Mouse (Mus musculus) urinary bladder, postnatal 25 days (tissue): Measurements from ENCODE around the gene Igf2bp3.

Experiments
- DNase-seq: peaks from one replicate; pipeline ENCODE4 v3.0.0; 2022; ENCODE audit warnings: low spot score

The Igf2bp3 gene

GRCm38 (mm10) chr6:49173674-49174073, 41.1 kb downstream of the Igf2bp3 start:
- DNase-seq, result no peak

- no peak for DNase-seq
Measured at GRCm38 (mm10) chr6:49173265-49173664, 41.5 kb downstream of the Igf2bp3 start.

DNA sequence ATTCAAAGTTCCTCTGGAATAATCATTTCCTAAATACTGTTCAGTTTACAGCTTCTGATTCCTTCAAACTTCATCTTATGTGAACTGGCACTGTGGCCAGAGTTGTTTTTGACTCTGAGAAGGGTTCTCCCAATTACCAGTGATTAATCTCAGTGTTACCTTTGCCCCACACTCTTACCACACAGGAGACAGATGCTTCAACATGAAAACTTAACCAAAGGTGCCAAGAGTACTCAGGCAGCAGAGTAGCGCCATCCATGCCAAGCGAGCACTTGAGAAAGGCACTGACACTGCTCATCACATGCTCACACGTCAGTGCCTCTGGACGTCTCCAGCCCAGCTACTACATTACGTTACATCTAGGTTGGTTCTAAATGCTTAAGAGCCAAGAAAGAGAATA, 43.5 kb downstream of the Igf2bp3 start:
- no peak for DNase-seq

GRCm38 (mm10) chr6:49168648-49169047, 46.1 kb downstream of the Igf2bp3 start:
- DNase-seq, result no peak

DNA sequence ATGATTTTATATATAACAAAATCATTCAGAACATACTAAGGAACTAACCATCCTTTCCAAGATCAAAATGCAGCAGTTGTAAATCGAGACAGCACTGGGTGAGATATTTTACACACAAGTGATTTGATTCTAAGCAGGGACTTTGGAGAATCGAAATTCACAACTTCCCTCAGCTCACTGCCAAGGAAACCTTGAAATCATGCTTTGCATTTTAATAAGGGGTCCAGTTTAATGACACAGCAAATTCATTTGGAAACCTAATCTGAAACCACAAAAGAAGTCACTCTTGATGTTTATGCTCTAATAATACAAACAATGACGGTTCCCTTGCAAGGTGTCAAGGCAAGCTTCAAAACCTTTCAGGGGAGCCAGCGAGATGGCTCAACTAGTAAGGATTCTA, 47.4 kb downstream of the Igf2bp3 start:
- DNase-seq, result no peak

- no peak for DNase-seq
Measured at GRCm38 (mm10) chr6:49166318-49166717, 48.4 kb downstream of the Igf2bp3 start.

DNA sequence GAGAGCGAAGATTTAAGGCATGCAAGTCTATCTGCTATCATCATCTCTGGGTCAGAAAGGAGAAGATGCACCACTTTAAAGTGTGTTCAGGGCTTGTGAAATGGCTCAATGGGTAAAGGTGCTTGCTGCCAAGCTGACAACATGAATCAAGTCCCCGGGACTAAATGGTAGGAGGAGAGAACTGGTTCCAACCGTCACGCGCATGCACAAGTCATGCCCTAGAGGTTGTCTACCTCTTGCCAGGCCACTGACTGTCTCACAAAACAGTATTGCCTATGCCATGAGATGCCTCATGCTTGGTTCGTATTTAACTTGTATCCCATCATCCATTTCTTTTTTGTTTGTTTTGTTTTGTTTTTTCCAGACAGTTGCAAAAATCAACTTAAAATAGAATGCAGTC, 48.9 kb downstream of the Igf2bp3 start:
- no peak for DNase-seq

DNA sequence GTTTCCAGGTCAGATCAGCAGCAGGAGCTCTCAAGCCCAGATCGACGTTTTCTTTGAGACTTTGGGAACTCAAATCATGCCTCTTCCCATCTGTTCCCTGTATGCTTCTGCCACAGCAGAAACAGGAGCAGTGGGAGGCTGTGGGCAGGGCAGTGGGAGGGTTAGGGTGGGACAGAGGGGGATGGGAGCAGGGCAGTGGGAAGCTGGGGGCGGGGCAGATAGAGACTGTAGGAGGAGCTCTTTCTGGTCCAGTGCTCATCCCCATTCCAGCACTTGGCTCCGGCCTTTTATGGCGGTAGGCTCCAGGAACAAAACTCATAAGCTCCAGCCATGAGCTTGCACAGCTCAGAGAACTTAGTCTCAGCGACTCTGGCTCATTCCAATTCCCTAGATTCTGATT, 49.7 kb downstream of the Igf2bp3 start:
- no peak for DNase-seq

DNA sequence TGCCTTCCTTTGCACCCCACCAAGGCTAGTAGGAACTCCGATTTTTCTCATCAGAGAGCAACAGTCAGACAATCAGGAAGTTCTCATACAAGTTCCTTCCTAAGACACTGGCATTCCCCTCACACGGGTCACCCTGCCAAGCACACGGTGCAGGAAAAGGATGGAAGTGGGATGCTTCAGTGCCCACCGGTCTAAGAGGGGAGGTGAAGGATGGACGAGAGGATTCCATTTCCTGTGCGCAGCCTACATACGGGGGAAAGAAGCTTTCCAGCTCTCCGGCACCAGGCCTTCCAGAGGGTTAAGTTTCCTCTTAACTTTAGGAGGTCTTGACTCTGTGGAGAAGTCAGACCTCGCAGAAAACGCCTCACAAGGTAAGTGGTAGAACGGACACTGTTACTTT, 50.1 kb downstream of the Igf2bp3 start:
- no peak for DNase-seq

DNA sequence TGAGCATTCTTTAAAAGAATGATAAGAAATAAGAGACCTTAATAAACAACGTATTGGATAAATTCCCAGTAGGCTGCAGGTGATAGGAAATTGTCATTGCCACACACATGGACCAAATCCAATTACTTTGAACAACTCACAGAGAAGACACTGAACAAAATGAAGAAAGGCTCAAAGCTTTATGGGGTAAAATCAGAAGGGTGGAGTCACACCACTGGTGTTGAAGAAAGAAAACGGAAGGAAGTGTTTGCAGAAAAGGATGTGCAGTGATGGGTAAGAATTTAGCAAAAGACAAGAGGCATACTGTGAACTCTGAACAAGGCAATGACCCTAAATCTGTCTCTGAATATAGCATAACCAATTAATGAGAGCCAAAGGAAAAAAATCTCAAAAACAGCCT, 54.8 kb downstream of the Igf2bp3 start:
- DNase-seq, result no peak

GRCm38 (mm10) chr6:49156826-49157175, 58.0 kb downstream of the Igf2bp3 start:
- DNase-seq, result no peak

DNA sequence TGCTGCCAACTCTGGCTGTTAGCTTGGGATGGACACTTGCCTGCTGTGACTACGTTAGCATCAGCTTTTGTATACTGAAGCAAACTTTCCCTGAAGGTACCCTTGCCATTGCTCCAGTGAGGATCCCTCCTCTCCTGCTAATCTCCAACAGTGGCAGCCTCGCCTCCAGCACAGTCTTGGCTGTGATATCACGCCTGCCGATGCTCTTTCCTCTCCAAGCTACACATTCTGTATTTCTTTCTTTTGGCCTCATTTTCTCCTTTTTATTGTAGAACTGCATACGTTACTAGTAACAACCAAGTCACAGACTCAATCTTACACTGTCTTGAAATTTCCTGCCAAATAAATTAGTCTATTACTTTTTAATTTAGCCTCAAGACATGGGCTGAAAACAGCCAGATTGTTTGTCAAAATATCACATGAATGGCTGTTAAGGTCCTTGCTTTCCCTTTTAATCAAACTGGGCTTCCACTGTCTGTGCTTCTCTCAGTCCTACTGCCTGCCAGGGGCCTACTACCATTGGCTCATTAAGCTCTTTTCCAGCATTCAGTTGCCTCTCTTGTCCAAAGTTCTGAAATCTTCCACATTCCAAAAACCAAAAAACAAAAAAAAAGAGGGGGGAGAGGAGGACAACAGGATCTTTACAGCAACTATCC, 58.5 kb downstream of the Igf2bp3 start:
- no peak for DNase-seq

DNA sequence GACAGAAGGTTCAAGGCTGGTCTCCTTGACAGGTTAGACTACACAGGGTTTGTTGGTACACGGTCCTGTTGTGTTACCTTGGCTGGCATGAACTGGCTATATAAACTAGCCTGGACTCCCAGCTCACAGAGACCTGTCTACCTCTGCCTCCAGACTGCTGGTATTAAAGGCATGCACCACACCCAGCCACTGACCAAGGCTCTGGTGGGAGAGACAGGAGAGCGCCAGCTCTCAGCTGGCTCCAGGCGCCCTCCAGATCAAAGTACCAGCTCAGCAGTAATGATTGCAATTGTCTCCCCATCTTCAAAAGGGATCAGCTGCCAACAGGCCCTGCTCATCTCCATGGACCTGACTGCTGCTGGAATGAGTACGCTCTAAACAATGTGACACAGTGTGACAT, 63.3 kb downstream of the Igf2bp3 start:
- no peak for DNase-seq

DNA sequence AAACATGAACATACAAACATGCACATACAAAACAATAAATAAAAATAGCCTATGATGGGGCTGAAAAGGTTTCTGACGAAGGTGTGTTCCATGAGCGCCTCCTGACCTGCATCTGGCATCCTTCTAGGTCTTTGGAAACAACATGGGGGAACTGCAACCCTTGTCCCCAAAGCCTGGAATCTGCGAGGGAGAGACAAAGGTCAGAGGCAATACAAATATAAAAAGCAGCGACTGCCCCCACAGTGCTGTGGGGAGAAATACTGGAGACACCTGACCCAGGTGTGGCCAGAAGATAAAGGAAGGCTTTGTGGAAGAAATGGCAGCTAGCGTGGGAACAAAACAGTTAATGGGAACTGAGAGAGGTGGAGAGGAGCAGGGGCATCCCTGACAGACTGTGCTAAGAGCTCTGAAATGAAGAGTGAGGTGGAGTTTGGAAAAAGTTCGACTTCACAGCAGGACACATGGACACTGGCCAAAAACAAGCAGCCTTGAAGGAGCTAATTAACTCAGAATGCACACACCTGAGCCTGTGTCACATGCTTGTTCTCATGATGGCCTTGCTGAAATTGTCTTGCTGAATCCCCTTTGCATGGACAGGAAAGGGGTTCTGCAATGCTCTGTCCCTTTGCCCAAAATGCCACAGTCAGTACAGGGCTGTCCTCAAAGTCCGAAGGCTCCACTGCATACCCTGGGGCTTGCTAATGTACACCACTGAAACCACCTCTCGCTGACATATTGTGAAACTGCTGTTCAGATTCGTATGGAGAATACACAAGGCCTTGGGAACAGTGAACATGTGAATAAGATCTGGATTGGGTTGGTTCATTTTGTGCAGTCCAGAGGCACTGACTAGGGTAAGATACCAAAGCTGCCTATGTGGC, 64.2 kb downstream of the Igf2bp3 start:
- no peak for DNase-seq

DNA sequence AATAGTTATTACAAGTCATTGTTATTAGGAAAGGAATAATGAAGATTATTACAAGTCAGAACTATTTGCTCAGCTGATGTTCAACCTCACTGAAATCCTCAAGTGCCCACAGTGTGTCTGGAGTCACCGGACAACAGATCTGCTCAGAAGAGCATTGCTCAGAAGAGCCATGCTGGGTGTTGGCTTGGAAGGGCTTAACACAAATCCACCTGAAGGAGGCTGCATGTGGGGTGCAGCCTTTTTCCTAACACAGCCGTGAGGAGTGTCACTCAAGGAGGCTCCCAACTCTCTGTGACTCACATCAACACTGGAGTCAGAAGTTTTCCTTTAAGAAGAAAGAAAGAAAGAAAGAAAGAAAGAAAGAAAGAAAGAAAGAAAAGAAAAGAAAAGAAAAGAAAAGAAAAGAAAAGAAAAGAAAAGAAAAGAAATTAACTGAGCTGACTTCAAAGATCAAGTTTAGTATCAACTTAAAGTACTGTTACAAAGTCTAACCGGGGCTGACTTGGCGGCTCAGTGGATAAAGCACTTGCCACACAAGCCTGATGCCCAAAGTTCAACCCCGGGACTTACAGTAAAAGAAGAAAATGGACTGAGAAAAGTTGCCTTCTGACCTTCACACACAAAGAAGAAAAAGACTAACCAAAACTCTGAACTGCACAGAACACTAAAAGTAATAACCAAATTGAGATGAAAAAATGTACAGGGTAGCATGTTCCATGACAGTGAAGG, 65.4 kb downstream of the Igf2bp3 start:
- DNase-seq, result no peak

DNA sequence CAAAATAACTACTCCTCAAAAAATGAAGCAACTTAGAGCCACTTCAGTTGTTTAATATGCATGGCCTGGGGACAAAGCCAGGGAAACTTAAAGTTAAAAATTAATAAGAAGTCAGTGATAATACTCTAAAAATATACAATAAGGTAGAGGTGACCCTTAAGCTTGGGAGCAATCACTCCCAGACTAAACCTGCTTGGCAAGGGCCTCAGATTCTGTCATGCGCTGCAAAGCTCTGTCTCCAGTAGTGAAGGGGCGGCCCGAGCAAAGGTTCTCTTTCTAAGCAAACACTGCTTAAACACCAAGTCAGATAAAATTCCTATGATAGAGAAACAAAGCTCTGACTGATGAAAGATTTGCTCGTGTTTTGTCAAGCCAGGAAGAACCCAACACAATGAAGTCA, 66.0 kb downstream of the Igf2bp3 start:
- DNase-seq, result no peak

DNA sequence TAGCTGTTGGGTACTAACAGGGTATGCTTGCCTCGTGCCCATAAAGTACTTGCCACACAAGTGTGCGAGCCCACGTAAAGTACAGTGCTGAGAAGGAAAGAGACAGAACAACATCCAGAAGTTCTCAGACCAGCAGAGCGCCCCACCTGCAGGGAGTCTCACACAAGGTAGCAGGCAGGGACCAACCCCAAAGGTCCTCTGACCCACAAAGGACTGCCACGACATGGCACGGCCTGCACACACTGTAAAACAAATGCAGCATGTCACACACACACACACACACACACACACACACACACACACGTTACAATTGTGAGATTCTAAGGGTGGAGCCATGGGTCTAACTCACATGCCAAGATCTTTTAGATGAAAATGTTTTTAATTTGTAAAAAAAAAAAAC, 66.4 kb downstream of the Igf2bp3 start:
- no peak for DNase-seq

GRCm38 (mm10) chr6:49146461-49146860, 68.3 kb downstream of the Igf2bp3 start:
- no peak for DNase-seq

DNA sequence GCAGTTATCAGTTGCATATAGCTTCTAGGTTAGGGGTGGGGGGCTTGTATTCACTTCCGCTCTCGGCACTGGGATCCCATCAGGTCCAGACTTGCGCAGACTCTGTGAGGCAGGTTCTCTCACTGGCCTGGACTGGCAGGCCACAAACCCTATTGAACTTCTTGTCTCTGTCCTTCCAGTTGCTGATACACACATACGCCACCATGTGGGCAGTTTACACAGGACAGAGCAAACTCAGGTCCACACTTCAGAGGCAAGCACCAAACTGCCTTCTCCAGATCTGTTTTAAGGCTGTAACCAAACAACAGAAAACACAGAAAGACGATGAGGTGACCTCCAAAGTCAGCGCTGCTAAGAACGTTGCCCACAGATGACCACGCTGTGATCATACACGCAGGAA, 72.3 kb downstream of the Igf2bp3 start:
- DNase-seq, result peak; percentile 24

DNA sequence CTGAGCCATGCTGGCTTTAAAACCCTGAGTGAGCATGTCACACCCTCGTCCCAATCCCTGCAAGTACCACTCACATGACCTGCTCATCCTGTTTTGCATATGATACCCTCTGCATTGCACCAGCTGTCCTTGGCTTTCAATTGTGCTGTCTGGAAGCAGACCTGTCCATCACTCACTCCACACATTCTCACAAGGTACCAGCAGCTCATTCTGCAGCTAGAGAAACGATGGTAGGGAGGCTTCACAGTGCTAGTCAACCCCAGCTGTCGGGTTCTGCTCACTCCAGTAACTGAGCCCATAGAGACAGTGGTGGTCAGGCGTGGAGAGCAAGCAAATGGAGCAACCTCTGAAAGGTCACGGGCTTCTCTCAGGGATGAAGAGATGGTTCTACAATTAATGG, 73.6 kb downstream of the Igf2bp3 start:
- no peak for DNase-seq

- no peak for DNase-seq
Measured at GRCm38 (mm10) chr6:49138159-49139051, 76.4 kb downstream of the Igf2bp3 start.

- DNase-seq, result no peak
Measured at GRCm38 (mm10) chr6:49136739-49137138, 78.0 kb downstream of the Igf2bp3 start.
